In the genomic region with DNA sequence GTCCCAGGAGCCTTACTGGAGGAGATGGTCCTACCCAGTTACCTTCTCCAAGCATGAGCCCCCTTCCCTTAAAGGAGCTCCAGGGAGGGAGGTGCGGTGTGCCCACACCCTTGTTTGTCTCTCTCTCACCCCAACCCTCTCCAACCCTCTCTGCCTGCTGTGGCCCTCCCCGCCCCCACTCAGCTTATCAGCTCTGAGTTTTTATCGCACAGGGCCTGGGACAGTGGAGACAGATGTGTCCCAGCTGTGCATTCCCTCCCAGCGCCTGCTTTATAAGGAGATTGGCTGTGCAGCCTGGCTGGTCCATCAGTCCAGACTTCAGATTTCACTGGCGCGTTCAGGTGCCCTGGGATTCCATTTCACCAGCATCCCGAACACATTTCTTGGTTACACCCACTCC, we compare ENCODE assay signal across 8 mouse cellular contexts.
DNase-seq lines count a peak whose midpoint lies in the region; ATAC-seq lines count a peak whose summit lies in the region.

No protein-coding gene starts in this region.

- peak; percentile 92 for ATAC-seq in liver, embryonic 15.5 days (ENCODE audit: insufficient read depth)

- 0 out of 2 replicates have a peak overlapping the region, but pooled peaks have one; percentile 0 for H3K9ac ChIP-seq in liver, embryonic 15.5 days

- peak; percentile 41 for DNase-seq in adrenal gland, postnatal 14 days
- no peak for DNase-seq in adrenal gland, postnatal 10 days
- DNase-seq in CD4-positive helper T cell, adult 2 months (ENCODE audit: low read depth, low spot score), result peak; percentile 21
- peak; percentile 52 for DNase-seq in heart, postnatal 25 days (ENCODE audit: low spot score)
- no peak for DNase-seq in cerebellum, adult 8-10 months
- DNase-seq in cerebellum, postnatal 10 days, result no peak
- no peak for DNase-seq in adrenal gland, postnatal 36 days

- peaks cover 43% of the 10 kb centered on the region for H3K4me1 ChIP-seq in liver, embryonic 15.5 days (replicated peaks)

- H3K27ac ChIP-seq in liver, embryonic 15.5 days (replicated peaks), result peak overlapping the region; percentile 83

- no peaks in the 10 kb centered on the region for H3K27me3 ChIP-seq in liver, embryonic 15.5 days

- H3K4me3 ChIP-seq in liver, embryonic 15.5 days (replicated peaks), result no peak overlapping the region

- no peaks in the 10 kb centered on the region for H3K9me3 ChIP-seq in liver, embryonic 15.5 days (replicated peaks)

- H3K4me2 ChIP-seq in liver, embryonic 15.5 days, result peak overlapping the region; percentile 56

- intact Hi-C loops in heart, postnatal 25 days (cut with DNase I), result no loop called here

- H3K36me3 ChIP-seq in liver, embryonic 15.5 days (replicated peaks), result no peaks in the 10 kb centered on the region

- WGBS in liver, embryonic 15.5 days (ENCODE audit: insufficient replicate concordance), result 28% methylated on average over 7 of the region's 7 CpGs

Comparison
In these comparisons a context has a peak if more than half of its experiments do, and no peak if none do; other contexts are left out.
1. DNase-seq: peak in adrenal gland, postnatal 14 days (single experiment), CD4-positive helper T cell, adult 2 months (single experiment) and heart, postnatal 25 days (single experiment); none in adrenal gland, postnatal 10 days (single experiment), cerebellum, adult 8-10 months (single experiment), cerebellum, postnatal 10 days (0 of 2) and adrenal gland, postnatal 36 days (0 of 2).